Mouse (Mus musculus) spleen, adult 2 months (tissue): ENCODE results near the gene Brf1.

ENCODE experiments used
- CTCF ChIP-seq: fragments of 200-500 bp; IDR thresholded peaks from 2 replicates; pipeline ENCODE4 v1.5.1; 2011; ENCODE audit warnings: mild to moderate bottlenecking, inconsistent platforms; ENCODE audit not compliant: insufficient read depth, insufficient read length, insufficient replicate concordance; ENCODE audit errors: extremely low read depth
- POLR2A ChIP-seq: fragments of 200-500 bp; IDR thresholded peaks from 2 replicates; pipeline ENCODE4 v1.6.1; 2011; ENCODE audit warnings: low read depth, low read length, inconsistent platforms

GRCm38 (mm10) chr12:112941156-112941775 is 59.2 kb downstream of the Brf1 start:
- TF ChIP-seq CTCF = no peak
- no peak for TF ChIP-seq POLR2A
